Mouse (Mus musculus): Measurements from ENCODE around the gene Zpbp2.

Gene Zpbp2

GRCm38 (mm10) chr11:98555124-98555700 is 4.3 kb downstream of the Zpbp2 start:
- no peak for DNase-seq (ENCODE audit: low spot score in 2 of 2)

- no peak for DNase-seq (ENCODE audit: low spot score in 2 of 2)
Observed at GRCm38 (mm10) chr11:98560942-98561341, 10.0 kb downstream of the Zpbp2 start.

GRCm38 (mm10) chr11:98563025-98563424 is 12.1 kb downstream of the Zpbp2 start:
- no peak for DNase-seq (ENCODE audit: low spot score in 2 of 2)

- DNase-seq (ENCODE audit: low spot score in 2 of 2): no peak
Observed at GRCm38 (mm10) chr11:98563921-98564414, 13.1 kb downstream of the Zpbp2 start.

GRCm38 (mm10) chr11:98568326-98568725 is 17.4 kb downstream of the Zpbp2 start:
- no peak for DNase-seq (ENCODE audit: low spot score in 2 of 2)

GRCm38 (mm10) chr11:98569461-98569860 is 18.6 kb downstream of the Zpbp2 start:
- no peak for DNase-seq (ENCODE audit: low spot score in 2 of 2)

GRCm38 (mm10) chr11:98577776-98578175 is 26.9 kb downstream of the Zpbp2 start:
- no peak for DNase-seq (ENCODE audit: low spot score in 2 of 2)

- DNase-seq (ENCODE audit: low spot score in 2 of 2): peak; percentile 86 to 93
Observed at GRCm38 (mm10) chr11:98580301-98581121, 29.6 kb downstream of the Zpbp2 start.

- DNase-seq (ENCODE audit: low spot score in 2 of 2): peak; percentile 67 to 76
Observed at GRCm38 (mm10) chr11:98581286-98582029, 30.6 kb downstream of the Zpbp2 start.

GRCm38 (mm10) chr11:98582030-98582388 is 31.1 kb downstream of the Zpbp2 start:
- peak; percentile 63 to 80 for DNase-seq (ENCODE audit: low spot score in 2 of 2)

GRCm38 (mm10) chr11:98582551-98583264 is 31.8 kb downstream of the Zpbp2 start:
- peak; percentile 61 to 77 for DNase-seq (ENCODE audit: low spot score in 2 of 2)

- peak; percentile 77 to 83 for DNase-seq (ENCODE audit: low spot score in 2 of 2)
Observed at GRCm38 (mm10) chr11:98583265-98583552, 32.3 kb downstream of the Zpbp2 start.

GRCm38 (mm10) chr11:98583571-98583970 is 32.7 kb downstream of the Zpbp2 start:
- peak; percentile 64 to 81 for DNase-seq (ENCODE audit: low spot score in 2 of 2)

- DNase-seq (ENCODE audit: low spot score in 2 of 2): no peak
Observed at GRCm38 (mm10) chr11:98584146-98584545, 33.2 kb downstream of the Zpbp2 start.

GRCm38 (mm10) chr11:98584629-98585177 is 33.8 kb downstream of the Zpbp2 start:
- no peak for DNase-seq (ENCODE audit: low spot score in 2 of 2)

GRCm38 (mm10) chr11:98586087-98586891 is 35.4 kb downstream of the Zpbp2 start:
- peak in 1 of 2 experiments; percentile 71 for DNase-seq (ENCODE audit: low spot score in 2 of 2)

GRCm38 (mm10) chr11:98586892-98587563 is 36.1 kb downstream of the Zpbp2 start, which contains the start of gene Ormdl3:
Ormdl3 (minus strand) TSS chr11:98587368.
- peak; percentile 98 to 99 for DNase-seq (ENCODE audit: low spot score in 2 of 2)

- DNase-seq (ENCODE audit: low spot score in 2 of 2): peak; percentile 70 to 80
Observed at GRCm38 (mm10) chr11:98587684-98588546, 37.0 kb downstream of the Zpbp2 start.

GRCm38 (mm10) chr11:98588833-98589281 is 38.0 kb downstream of the Zpbp2 start:
- DNase-seq (ENCODE audit: low spot score in 2 of 2): no peak
